Mouse (Mus musculus) gastrocnemius, adult 18-20 months (tissue): ENCODE measurements around the gene Dusp5. TPM values are rescaled to one million over a fixed set of nuclear protein-coding genes. Genes with fewer than 3 reads are reported as not detected.
"Not testable (repeated sequence)": the region's sequence is repeated elsewhere in the genome, so short reads cannot be mapped to it uniquely, and the experiment has no call there.

ENCODE experiments used
- DNase-seq: peaks from one replicate; pipeline ENCODE4 v3.0.0; 2021; ENCODE audit warnings: low spot score
- total RNA-seq, 2 experiments: library from RNA; stranded (reverse); gene quantifications; 2 replicates each; pipeline ENCODE4 v1.2.3; 2021

The Dusp5 gene
- total RNA-seq, 2 experiments from 2014 or later = 0.84 to 1.2 TPM

DNA sequence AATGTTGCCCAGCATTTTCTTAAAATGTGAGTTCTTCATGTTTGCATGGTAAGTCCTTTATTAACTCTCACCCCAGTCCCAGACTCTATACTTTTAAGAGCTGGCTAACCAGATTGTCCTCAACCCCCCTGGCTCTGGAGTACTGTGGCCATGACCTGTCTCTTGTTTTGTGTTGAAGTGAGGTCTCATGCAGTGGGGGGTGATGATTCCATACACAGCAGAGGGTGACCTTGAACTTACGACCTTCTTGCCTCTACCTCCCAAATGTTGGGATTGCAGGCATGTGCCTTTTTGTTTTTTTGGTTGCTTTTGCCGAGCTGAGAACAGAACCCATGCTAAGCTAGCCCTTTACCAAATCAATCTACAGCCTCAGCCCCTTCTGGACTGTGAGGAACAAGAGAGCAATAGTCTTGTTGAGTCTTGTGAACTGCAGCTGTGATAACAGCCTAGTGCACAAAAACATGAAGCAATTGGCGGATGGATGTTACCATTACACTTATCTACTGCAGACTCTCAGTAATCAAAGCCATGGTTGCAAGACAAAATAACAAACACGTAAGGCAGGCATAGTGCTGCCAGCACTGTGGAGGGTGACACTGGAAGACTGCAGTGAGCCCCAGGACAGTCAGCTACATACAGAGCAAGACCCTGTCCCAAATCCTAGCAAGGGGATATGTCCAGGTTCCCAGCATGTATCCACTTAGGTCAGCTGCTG, 46.5 kb downstream of the Dusp5 start:
- DNase-seq = no peak

DNA sequence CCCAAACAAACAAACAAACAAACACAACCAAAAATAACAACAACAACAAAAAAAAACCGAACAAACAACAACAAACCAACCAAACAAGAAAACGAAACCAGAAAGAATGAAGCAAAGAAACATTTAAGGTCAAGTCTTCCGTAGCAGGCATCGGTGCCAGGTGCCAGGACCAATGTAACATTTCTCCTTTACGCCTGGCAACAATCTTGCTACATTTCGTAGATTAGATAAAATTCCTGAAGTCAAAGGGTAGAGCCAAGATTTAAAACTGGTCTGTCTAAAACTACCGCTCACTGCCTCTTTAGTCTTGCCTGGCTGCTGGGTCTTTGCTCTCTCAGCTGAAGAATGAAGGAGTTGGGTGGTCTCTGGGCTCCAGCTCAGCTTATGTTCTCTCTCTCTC, 47.2 kb downstream of the Dusp5 start:
- DNase-seq = no peak

DNA sequence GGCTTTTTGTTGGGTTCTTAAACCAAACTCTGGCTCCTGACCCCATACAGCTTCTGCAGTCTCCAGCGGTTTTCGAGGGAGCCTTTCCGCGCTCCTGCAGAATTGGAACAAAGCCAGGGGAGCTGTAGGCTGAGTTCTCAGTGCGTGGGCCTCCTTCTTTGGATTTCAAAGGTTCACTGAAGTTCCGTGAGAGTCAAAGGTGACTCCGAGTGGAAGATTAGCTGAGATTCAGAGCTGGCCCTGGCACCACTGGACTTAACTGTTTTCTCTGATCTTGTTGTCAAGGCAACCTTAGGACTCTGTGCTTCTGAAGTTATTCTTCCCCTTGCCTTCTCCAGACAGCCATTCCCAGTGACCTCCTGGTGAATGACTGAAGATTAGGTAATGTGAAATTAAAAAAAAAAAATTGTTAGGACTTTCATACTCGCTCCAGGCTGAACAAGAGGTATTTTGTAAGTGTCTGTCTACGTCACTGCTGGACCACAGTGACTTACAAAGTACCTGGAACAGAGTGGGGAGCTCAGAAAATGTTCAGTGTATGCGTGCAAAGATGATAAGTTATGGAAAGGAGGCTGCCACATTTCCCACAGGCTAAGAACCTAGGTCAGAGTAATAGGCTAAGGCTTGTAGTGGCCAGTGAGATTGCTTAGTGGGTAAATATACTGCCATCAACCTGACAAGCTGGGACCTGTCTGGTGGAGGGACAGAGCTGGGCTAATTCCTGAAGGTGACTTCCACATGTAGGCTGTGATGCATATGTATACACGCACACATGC, 48.3 kb downstream of the Dusp5 start:
- no peak for DNase-seq

DNA sequence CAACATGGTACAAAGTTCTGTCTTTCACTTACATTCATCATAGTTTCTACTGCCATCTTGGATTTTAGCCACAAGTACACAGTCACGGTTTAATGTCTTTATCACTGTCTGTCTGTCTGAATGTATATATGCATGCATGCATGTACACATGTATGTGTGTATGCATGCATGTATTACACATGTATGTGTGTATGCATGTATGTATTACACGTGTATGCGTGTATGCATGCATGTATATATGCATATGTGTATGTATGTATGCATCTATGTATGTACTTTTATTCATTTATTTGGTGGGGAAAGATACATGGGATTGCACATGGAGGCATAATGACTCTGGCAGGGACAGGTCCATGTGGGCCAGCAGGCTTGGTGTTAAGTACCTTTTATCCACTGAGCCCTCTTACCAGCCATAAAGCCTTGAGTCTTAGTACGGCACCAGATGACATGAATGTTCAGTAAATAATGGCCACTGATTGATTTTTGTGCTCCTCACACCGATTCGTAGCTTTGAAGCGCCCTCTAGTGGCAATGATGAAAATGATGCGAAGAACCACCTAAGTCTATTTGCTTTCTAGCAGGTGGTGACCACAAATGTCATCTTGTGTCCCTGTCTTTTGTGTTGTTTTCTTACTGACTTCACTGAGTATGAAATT, 49.8 kb downstream of the Dusp5 start:
- peak; percentile 62 for DNase-seq

DNA sequence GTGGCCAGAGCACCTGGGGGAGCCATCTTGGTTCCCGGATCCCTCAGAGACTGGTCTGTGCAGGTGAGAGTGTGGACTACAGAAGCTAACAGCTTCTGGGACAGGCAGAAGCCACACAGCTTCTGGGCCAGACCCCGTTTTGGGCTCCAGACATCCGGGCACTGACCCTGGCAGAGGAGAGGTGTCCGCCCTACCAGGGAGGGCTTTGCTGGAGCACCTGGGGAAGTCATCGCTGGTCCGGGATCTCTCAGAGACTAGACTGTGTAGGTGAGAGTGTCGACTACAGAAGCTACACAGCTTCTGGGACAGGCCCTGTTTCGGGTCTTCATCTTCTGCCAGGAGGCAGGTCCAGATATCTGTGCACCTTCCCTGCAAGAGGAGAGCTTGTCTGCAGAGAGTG, 51.4 kb downstream of the Dusp5 start:
- DNase-seq = not testable (repeated sequence)

DNA sequence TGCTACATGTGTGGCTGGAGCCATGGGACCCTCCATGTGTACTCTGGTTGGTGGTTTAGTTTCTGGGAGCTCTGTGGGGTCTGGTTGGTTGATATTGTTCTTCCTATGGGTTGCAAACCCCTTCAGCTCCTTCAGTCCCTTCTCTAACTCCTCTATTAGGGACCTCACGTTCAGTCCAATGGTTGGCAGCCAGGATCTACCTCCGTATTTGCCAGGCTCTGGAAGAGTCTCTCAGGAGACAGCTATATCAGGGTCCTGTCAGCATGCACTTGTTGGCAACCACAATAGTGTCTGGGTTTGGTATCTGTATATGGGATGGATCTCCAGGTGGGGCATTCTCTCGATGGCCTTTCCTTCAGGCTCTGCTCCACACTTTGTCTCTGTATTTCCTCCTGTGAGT, 58.8 kb downstream of the Dusp5 start:
- not testable (repeated sequence) for DNase-seq

DNA sequence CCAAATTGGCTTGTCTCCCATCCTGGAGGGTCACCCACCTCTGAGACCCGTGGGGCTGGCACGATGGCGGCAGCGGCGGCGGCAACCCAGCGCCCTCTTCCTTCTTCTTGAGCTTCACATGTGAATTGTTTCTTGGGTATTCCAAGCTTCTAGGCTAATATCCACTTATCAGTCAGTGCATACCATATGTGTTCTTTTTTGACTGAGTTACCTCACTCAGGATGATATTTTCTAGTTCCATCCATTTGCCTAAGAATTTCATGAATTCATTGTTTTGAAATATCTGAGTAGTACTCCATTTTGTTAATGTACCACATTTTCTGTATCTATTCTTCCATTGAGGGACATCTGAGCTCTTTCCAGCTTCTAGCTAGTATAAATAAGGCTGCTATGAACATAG, 60.1 kb downstream of the Dusp5 start, which contains the start of gene Nutf2-ps1:
Nutf2-ps1 (minus strand) TSS at position 101 of the 400 bp plus-strand sequence.
- DNase-seq = not testable (repeated sequence)

Other genes starting within 250 kb of the Dusp5 start
- gene Mxi1, start 218.6 kb upstream of the Dusp5 start, total RNA-seq = 10 to 100 TPM; 53.1 to 55.9 TPM
- not detected for gene Gm10197, start 157.3 kb upstream of the Dusp5 start, total RNA-seq
- gene Smndc1, start 138.5 kb upstream of the Dusp5 start, total RNA-seq = 10 to 100 TPM; 28.4 to 33.2 TPM
- gene Nutf2-ps1, start 60.0 kb downstream of the Dusp5 start, total RNA-seq = 10 to 100 TPM; 61.0 to 64.3 TPM
- 10 to 100 TPM; 15.5 to 15.8 TPM for gene Smc3, start 71.3 kb downstream of the Dusp5 start, total RNA-seq
- 10 to 100 TPM; 75.3 to 75.4 TPM for gene Rbm20, start 148.2 kb downstream of the Dusp5 start, total RNA-seq